Mouse (Mus musculus) forebrain, embryonic 14.5 days (tissue): ENCODE measurements around the gene 1700030K09Rik. TPM values are rescaled to one million over a fixed set of nuclear protein-coding genes. Genes with fewer than 3 reads are reported as not detected.
A peak's percentile ranks its signal among the peaks of the same experiment; 100 is the strongest.

Source experiments
- ATAC-seq: fragments of 200-750 bp; cut with Nextera tagmentation; 2 replicates; pipeline ENCODE4 v1.8.0; 2017; ENCODE audit warnings: mild to moderate bottlenecking, moderate library complexity
- DNase-seq: peaks from one replicate; pipeline ENCODE4 v3.0.0-alpha.2; 2015; ENCODE audit warnings: low spot score
- H3K27ac ChIP-seq: fragments of 300-500 bp; sonication (generic); 2 replicates; pipeline ENCODE4 v1.5.1; 2014; ENCODE audit warnings: low read depth, mild to moderate bottlenecking, control low read depth, low read length, moderate library complexity
- H3K27me3 ChIP-seq: fragments of 300-500 bp; sonication (generic); replicated peaks from 2 replicates; pipeline ENCODE4 v1.6.1; 2014; ENCODE audit warnings: low read length, control low read depth, mixed read lengths; ENCODE audit not compliant: control insufficient read depth, insufficient read depth
- H3K36me3 ChIP-seq: fragments of 300-500 bp; sonication (generic); 2 replicates; pipeline ENCODE4 v1.6.1; 2014; ENCODE audit warnings: low read length, control low read depth; ENCODE audit not compliant: control insufficient read depth, insufficient read depth
- H3K4me1 ChIP-seq: fragments of 300-500 bp; sonication (generic); 2 replicates; pipeline ENCODE4 v1.6.1; 2014; ENCODE audit warnings: antibody characterized with exemption, low read length, control low read depth; ENCODE audit not compliant: control insufficient read depth, insufficient read depth
- H3K4me2 ChIP-seq: fragments of 300-500 bp; sonication (generic); 2 replicates; pipeline ENCODE4 v1.6.1; 2014; ENCODE audit warnings: mild to moderate bottlenecking, control low read depth, low read length
- H3K4me3 ChIP-seq: fragments of 300-500 bp; sonication (generic); 2 replicates; pipeline ENCODE4 v1.5.1; 2014; ENCODE audit warnings: low read depth, low read length, control low read depth
- H3K9ac ChIP-seq: fragments of 300-500 bp; sonication (generic); 2 replicates; pipeline ENCODE4 v1.6.1; 2014; ENCODE audit warnings: mild to moderate bottlenecking, low read length, control low read depth, moderate library complexity
- H3K9me3 ChIP-seq: fragments of 300-500 bp; sonication (generic); replicated peaks from 2 replicates; pipeline ENCODE4 v1.6.1; 2016; ENCODE audit warnings: low read length, control low read depth, mixed read lengths; ENCODE audit not compliant: control insufficient read depth
- whole genome bisulfite sequencing: fragments of 180-500 bp; shearing (Covaris S2); extraction: QIAGEN DNeasy Blood & Tissue Kit; methylation state at CpG from one replicate; pipeline ENCODE4 v1.1.7; 2014; 5-methylcytosine and 5-hydroxymethylcytosine counted together
- polyA plus RNA-seq: library from polyadenylated mRNA; unstranded; fragments of >200 nt; fragmentation: Nextera tagmentation; extraction: Ambion mirVana; gene quantifications from 2 replicates; pipeline ENCODE4 v1.2.1, GENCODE M21; 2014

The 1700030K09Rik gene
- 14.8 and 17.1 TPM in 2 replicates for polyA plus RNA-seq

GRCm38 (mm10) chr8:72443338-72443993 lies at the start of gene 1700030K09Rik, which contains the start of gene Calr3:
Gene 1700030K09Rik, plus strand, starts transcription at chr8:72443880.
Gene Calr3, minus strand, starts transcription at chr8:72443870.
- DNase-seq (peak; percentile 100), ATAC-seq (peak; percentile 100)
- Histone ChIP-seq H3K4me1 (peaks cover 3% of the 10 kb centered on the region; the same call in 1 of the 2 replicates), H3K27me3 (no peaks in the 10 kb centered on the region), H3K9ac (peak within 1 kb of the TSS; percentile 71), H3K27ac (peak within 1 kb of the TSS; percentile 60; the same call in 1 of the 2 replicates), H3K9me3 (no peaks in the 10 kb centered on the region), H3K4me2 (peak within 1 kb of the TSS; percentile 59), H3K4me3 (peak within 1 kb of the TSS; percentile 39), H3K36me3 (0 out of 2 replicates have a peak, but pooled peaks cover 6% of the 10 kb centered on the region)
- 5% methylated on average over 34 of the region's 34 CpGs for WGBS

GRCm38 (mm10) chr8:72401381-72401780 lies 42.3 kb upstream of the 1700030K09Rik start:
- DNase-seq (no peak), ATAC-seq (no peak)
- no peak overlapping the region for H3K27ac ChIP-seq
- no peaks in the 10 kb centered on the region for H3K27me3 ChIP-seq
- no peak overlapping the region for H3K4me2 ChIP-seq
- WGBS: 83% methylated on average over 1 of the region's 1 CpGs
- H3K9me3 ChIP-seq: no peaks in the 10 kb centered on the region
- peaks cover 35% of the 10 kb centered on the region for H3K36me3 ChIP-seq
- H3K9ac ChIP-seq: no peak overlapping the region
- H3K4me3 ChIP-seq: no peak overlapping the region
- no peaks in the 10 kb centered on the region for H3K4me1 ChIP-seq

- 97% methylated on average over 3 of the region's 3 CpGs for WGBS
- Histone ChIP-seq H3K4me2 (no peak overlapping the region), H3K27me3 (no peaks in the 10 kb centered on the region), H3K36me3 (peaks cover 20% of the 10 kb centered on the region), H3K9ac (no peak overlapping the region), H3K9me3 (no peaks in the 10 kb centered on the region), H3K4me1 (no peaks in the 10 kb centered on the region), H3K4me3 (no peak overlapping the region), H3K27ac (no peak overlapping the region)
- DNase-seq (no peak), ATAC-seq (no peak)
These were observed 40.7 kb upstream of the 1700030K09Rik start for GRCm38 (mm10) chr8:72402981-72403380.

- Histone ChIP-seq H3K27me3 (no peaks in the 10 kb centered on the region), H3K4me3 (no peak overlapping the region), H3K9me3 (no peaks in the 10 kb centered on the region), H3K27ac (no peak overlapping the region), H3K36me3 (peaks cover 10% of the 10 kb centered on the region; the same call in 1 of the 2 replicates), H3K4me1 (no peaks in the 10 kb centered on the region), H3K4me2 (no peak overlapping the region), H3K9ac (no peak overlapping the region)
- WGBS: 96% methylated on average over 1 of the region's 1 CpGs
- ATAC-seq (no peak), DNase-seq (no peak)
These were observed 35.8 kb upstream of the 1700030K09Rik start for GRCm38 (mm10) chr8:72407878-72408277.

GRCm38 (mm10) chr8:72409443-72409842 lies 34.2 kb upstream of the 1700030K09Rik start:
- H3K9ac ChIP-seq: no peak overlapping the region
- H3K4me1 ChIP-seq: no peaks in the 10 kb centered on the region
- no peak overlapping the region for H3K27ac ChIP-seq
- peaks cover 22% of the 10 kb centered on the region for H3K36me3 ChIP-seq
- H3K4me3 ChIP-seq: no peak overlapping the region
- no peaks in the 10 kb centered on the region for H3K27me3 ChIP-seq
- no peak for DNase-seq
- H3K4me2 ChIP-seq: no peak overlapping the region
- no peaks in the 10 kb centered on the region for H3K9me3 ChIP-seq
- ATAC-seq: no peak
- WGBS: 64% methylated on average over 3 of the region's 3 CpGs

- H3K27ac ChIP-seq: no peak overlapping the region
- H3K4me1 ChIP-seq: peaks cover 1% of the 10 kb centered on the region
- H3K4me3 ChIP-seq: no peak overlapping the region
- ATAC-seq (no peak), DNase-seq (no peak)
- no peak overlapping the region for H3K4me2 ChIP-seq
- H3K27me3 ChIP-seq: no peaks in the 10 kb centered on the region
- peaks cover 25% of the 10 kb centered on the region for H3K36me3 ChIP-seq
- H3K9me3 ChIP-seq: no peaks in the 10 kb centered on the region
- 94% methylated on average over 7 of the region's 7 CpGs for WGBS
- H3K9ac ChIP-seq: no peak overlapping the region
These were observed 29.8 kb upstream of the 1700030K09Rik start for GRCm38 (mm10) chr8:72413839-72414238.

- Histone ChIP-seq H3K27me3 (no peaks in the 10 kb centered on the region), H3K27ac (no peak overlapping the region), H3K9me3 (no peaks in the 10 kb centered on the region), H3K4me2 (no peak overlapping the region), H3K9ac (no peak overlapping the region), H3K4me1 (peaks cover 16% of the 10 kb centered on the region), H3K4me3 (no peak overlapping the region), H3K36me3 (peaks cover 27% of the 10 kb centered on the region)
- no peak for DNase-seq
- no peak for ATAC-seq
- WGBS: 75% methylated on average over 2 of the region's 2 CpGs
These were observed 28.4 kb upstream of the 1700030K09Rik start for GRCm38 (mm10) chr8:72415252-72415651.

GRCm38 (mm10) chr8:72418073-72418472 lies 25.6 kb upstream of the 1700030K09Rik start:
- peaks cover 15% of the 10 kb centered on the region for H3K36me3 ChIP-seq
- H3K4me2 ChIP-seq: no peak overlapping the region
- DNase-seq (no peak), ATAC-seq (no peak)
- H3K9me3 ChIP-seq: no peaks in the 10 kb centered on the region
- no peak overlapping the region for H3K27ac ChIP-seq
- H3K4me3 ChIP-seq: no peak overlapping the region
- peaks cover 16% of the 10 kb centered on the region for H3K4me1 ChIP-seq
- 97% methylated on average over 4 of the region's 4 CpGs for WGBS
- H3K27me3 ChIP-seq: no peaks in the 10 kb centered on the region
- no peak overlapping the region for H3K9ac ChIP-seq
